Mouse (Mus musculus) lung, adult 2 months (tissue): Measurements from ENCODE around the gene Becn1.

Source experiments
- CTCF ChIP-seq: fragments of 200-500 bp; IDR thresholded peaks from 2 replicates; pipeline ENCODE4 v1.5.1; 2011; ENCODE audit warnings: mild to moderate bottlenecking, low read length, control low read depth; ENCODE audit not compliant: insufficient read depth
- POLR2A ChIP-seq: fragments of 200-500 bp; IDR thresholded peaks from 2 replicates; pipeline ENCODE4 v1.6.1; 2011; ENCODE audit warnings: low read depth, mild to moderate bottlenecking, control low read depth, low read length, borderline replicate concordance; ENCODE audit errors: extremely low read depth

- TF ChIP-seq CTCF = no peak
- TF ChIP-seq POLR2A = no peak
Observed at GRCm38 (mm10) chr11:101280837-101281236, 21.2 kb downstream of the Becn1 start.
